Mouse (Mus musculus) MEL (cell line): Measurements from ENCODE around the gene 4931428F04Rik. TPM values are rescaled to one million over a fixed set of nuclear protein-coding genes. Genes with fewer than 3 reads are reported as not detected.

ENCODE experiments used
- DNase-seq: peaks from one replicate; pipeline ENCODE4 v3.0.0; 2011; ENCODE audit warnings: low read depth, low spot score
- H3K27ac ChIP-seq: 2 replicates; pipeline ENCODE4 v1.5.1; 2012; ENCODE audit warnings: low read depth, mild to moderate bottlenecking, control low read depth, low read length, moderate library complexity; ENCODE audit not compliant: control insufficient read depth
- H3K27me3 ChIP-seq, 2 experiments: fragments of 150-350 bp in 1 of 2; sonication (generic) in 1 of 2; 2 replicates each; pipeline ENCODE4 v1.6.1; 2012; ENCODE audit warnings: low read length in 2 of 2, mild to moderate bottlenecking in 2 of 2, improper control_type of control experiment in 1 of 2, moderate library complexity in 1 of 2; ENCODE audit not compliant: insufficient read depth in 2 of 2, control insufficient read depth in 1 of 2
- H3K36me3 ChIP-seq, 2 experiments: 2 replicates each; pipeline ENCODE4 v1.6.1; 2012 to 2014; ENCODE audit warnings: low read length in 2 of 2, improper control_type of control experiment in 1 of 2, inconsistent platforms in 1 of 2, mild to moderate bottlenecking in 1 of 2; ENCODE audit not compliant: insufficient read depth in 2 of 2, control insufficient read depth in 1 of 2
- H3K4me1 ChIP-seq, 2 experiments: fragments of 150-350 bp in 1 of 2; sonication (generic) in 1 of 2; 2 replicates each; pipeline ENCODE4 v1.6.1; 2012; ENCODE audit warnings: low read length in 2 of 2, improper control_type of control experiment in 1 of 2, mild to moderate bottlenecking in 1 of 2; ENCODE audit not compliant: insufficient read depth in 2 of 2, control insufficient read depth in 1 of 2
- H3K4me3 ChIP-seq, 2 experiments: fragments of 150-350 bp in 1 of 2; sonication (generic) in 1 of 2; 2 replicates each; pipeline ENCODE4 v1.5.1; 2012; ENCODE audit warnings: low read depth in 2 of 2, low read length in 2 of 2, mild to moderate bottlenecking in 2 of 2, moderate library complexity in 2 of 2, control low read depth in 1 of 2, improper control_type of control experiment in 1 of 2; ENCODE audit not compliant: control insufficient read depth in 1 of 2, insufficient read depth in 1 of 2
- H3K79me2 ChIP-seq: 2 replicates; pipeline ENCODE4 v1.6.1; 2012; ENCODE audit warnings: mild to moderate bottlenecking, low read length, moderate library complexity; ENCODE audit not compliant: control insufficient read depth, poor library complexity, insufficient read depth
- H3K9ac ChIP-seq: 2 replicates; pipeline ENCODE4 v1.6.1; 2012; ENCODE audit warnings: low read depth, mild to moderate bottlenecking, control low read depth, low read length, moderate library complexity; ENCODE audit not compliant: control insufficient read depth, poor library complexity, severe bottlenecking
- H3K9me3 ChIP-seq: fragments of 150-350 bp; sonication (generic); replicated peaks from 2 replicates; pipeline ENCODE4 v1.6.1; 2012; ENCODE audit warnings: mild to moderate bottlenecking, low read length, improper control_type of control experiment, moderate library complexity; ENCODE audit not compliant: insufficient read depth
- BHLHE40 ChIP-seq: IDR thresholded peaks from 2 replicates; pipeline ENCODE4 v1.6.1; 2012; ENCODE audit warnings: low read depth, mild to moderate bottlenecking, inconsistent platforms, low read length, improper control_type of control experiment, borderline replicate concordance
- CHD1 ChIP-seq: IDR thresholded peaks from 2 replicates; pipeline ENCODE4 v1.6.1; 2012; ENCODE audit warnings: low read depth, mild to moderate bottlenecking, inconsistent platforms, low read length, improper control_type of control experiment
- CTCF ChIP-seq, 3 experiments: IDR thresholded peaks in 2 of 3; conservative IDR thresholded peaks in 1 of 3; 2 replicates each; pipeline ENCODE4 v1.5.1; 2011 to 2012; ENCODE audit warnings: low read length in 3 of 3, low read depth in 2 of 3, mild to moderate bottlenecking in 2 of 3, improper control_type of control experiment in 1 of 3, inconsistent platforms in 1 of 3, mixed read lengths in 1 of 3, moderate library complexity in 1 of 3; ENCODE audit not compliant: control insufficient read depth in 1 of 3, insufficient read depth in 1 of 3, poor library complexity in 1 of 3, severe bottlenecking in 1 of 3
- EP300 ChIP-seq, 2 experiments: IDR thresholded peaks; 2 replicates each; pipeline ENCODE4 v1.6.1; 2011; ENCODE audit warnings: improper control_type of control experiment in 2 of 2, low read length in 2 of 2, low read depth in 1 of 2, mild to moderate bottlenecking in 1 of 2
- GABPA ChIP-seq: IDR thresholded peaks from 2 replicates; pipeline ENCODE4 v1.6.1; 2012; ENCODE audit warnings: low read depth, mild to moderate bottlenecking, inconsistent platforms, low read length, improper control_type of control experiment, moderate library complexity
- JUND ChIP-seq: IDR thresholded peaks from 2 replicates; pipeline ENCODE4 v1.6.1; 2011; ENCODE audit warnings: low read depth, mild to moderate bottlenecking, improper control_type of control experiment, low read length
- MAX ChIP-seq: IDR thresholded peaks from 2 replicates; pipeline ENCODE4 v1.6.1; 2011; ENCODE audit warnings: low read length, improper control_type of control experiment
- MAZ ChIP-seq: IDR thresholded peaks from 2 replicates; pipeline ENCODE4 v1.6.1; 2012; ENCODE audit warnings: low read depth, mild to moderate bottlenecking, inconsistent platforms, low read length, improper control_type of control experiment
- MEF2A ChIP-seq: IDR thresholded peaks from 2 replicates; pipeline ENCODE4 v1.6.1; 2014; ENCODE audit warnings: low read depth, mild to moderate bottlenecking, inconsistent platforms, low read length, improper control_type of control experiment; ENCODE audit not compliant: poor library complexity, insufficient replicate concordance, severe bottlenecking; ENCODE audit errors: extremely low read depth
- NELFE ChIP-seq: IDR thresholded peaks from 2 replicates; pipeline ENCODE4 v1.6.1; 2011; ENCODE audit warnings: low read depth, low read length, improper control_type of control experiment
- POLR2A ChIP-seq, 2 experiments: IDR thresholded peaks; 2 replicates each; pipeline ENCODE4 v1.6.1; 2011 to 2012; ENCODE audit warnings: low read length in 2 of 2, mild to moderate bottlenecking in 2 of 2, control low read depth in 1 of 2, improper control_type of control experiment in 1 of 2, low read depth in 1 of 2, moderate library complexity in 1 of 2; ENCODE audit not compliant: control insufficient read depth in 1 of 2, insufficient read depth in 1 of 2, poor library complexity in 1 of 2
- POLR2AphosphoS2 ChIP-seq: IDR thresholded peaks from 2 replicates; pipeline ENCODE4 v1.6.1; 2011; ENCODE audit warnings: low read length, improper control_type of control experiment
- POLR2AphosphoS5 ChIP-seq: IDR thresholded peaks from 2 replicates; pipeline ENCODE4 v1.6.1; 2012; ENCODE audit warnings: low read depth, borderline replicate concordance, mild to moderate bottlenecking, inconsistent platforms, low read length, moderate library complexity, mixed read lengths
- RAD21 ChIP-seq: IDR thresholded peaks from 2 replicates; pipeline ENCODE4 v1.6.1; 2011; ENCODE audit warnings: mild to moderate bottlenecking, low read depth, low read length, improper control_type of control experiment
- SMC3 ChIP-seq: IDR thresholded peaks from 2 replicates; pipeline ENCODE4 v1.6.1; 2011; ENCODE audit warnings: low read depth, low read length, improper control_type of control experiment
- TBP ChIP-seq: IDR thresholded peaks from 2 replicates; pipeline ENCODE4 v1.8.0; 2011; ENCODE audit warnings: low read depth, low read length, improper control_type of control experiment
- UBTF ChIP-seq: IDR thresholded peaks from 2 replicates; pipeline ENCODE4 v1.6.1; 2012; ENCODE audit warnings: low read depth, mild to moderate bottlenecking, inconsistent platforms, low read length, improper control_type of control experiment, moderate library complexity, borderline replicate concordance; ENCODE audit not compliant: insufficient read depth
- USF2 ChIP-seq, 2 experiments: IDR thresholded peaks; 2 replicates each; pipeline ENCODE4 v1.6.1; 2011 to 2012; ENCODE audit warnings: improper control_type of control experiment in 2 of 2, low read length in 2 of 2, borderline replicate concordance in 1 of 2, inconsistent platforms in 1 of 2, low read depth in 1 of 2, mild to moderate bottlenecking in 1 of 2; ENCODE audit not compliant: insufficient read depth in 1 of 2
- ZKSCAN1 ChIP-seq: IDR thresholded peaks from 2 replicates; pipeline ENCODE4 v1.6.1; 2012; ENCODE audit warnings: low read depth, mild to moderate bottlenecking, inconsistent platforms, low read length, improper control_type of control experiment, moderate library complexity
- ZMIZ1 ChIP-seq: IDR thresholded peaks from 2 replicates; pipeline ENCODE4 v1.6.1; 2012; ENCODE audit warnings: low read depth, mild to moderate bottlenecking, inconsistent platforms, low read length, improper control_type of control experiment, moderate library complexity
- ZNF384 ChIP-seq: IDR thresholded peaks from 2 replicates; pipeline ENCODE4 v1.6.1; 2012; ENCODE audit warnings: low read depth, mild to moderate bottlenecking, inconsistent platforms, low read length, improper control_type of control experiment
- polyA plus RNA-seq, 2 experiments: library from polyadenylated mRNA; stranded (reverse) in 1 of 2; unstranded in 1 of 2; fragments of >175 nt in 1 of 2; fragments of >200 nt in 1 of 2; gene quantifications; 2 replicates each; pipeline versions ENCODE4 v1.2.1 to v1.2.4; 2012; ENCODE audit warnings: low replicate concordance in 2 of 2, low read depth in 1 of 2; ENCODE audit not compliant: insufficient read length in 2 of 2, insufficient read depth in 1 of 2, missing spikeins in 1 of 2
- total RNA-seq: library from RNA; depleted of rRNA; stranded (reverse); fragments of 300-350 nt; gene quantifications from 2 replicates; pipeline ENCODE4 v1.2.3, GENCODE M21; 2012

Gene 4931428F04Rik
- total and polyA plus RNA-seq, 3 experiments, result 8.2 to 13.0 TPM; not detected in 1

- Histone ChIP-seq H3K36me3 (peaks cover 0 to 7% of the 10 kb centered on the region in 2 experiments; a peak in 2 of 4 replicates), H3K9ac (no peak overlapping the region), H3K4me1 (peaks cover 8 to 16% of the 10 kb centered on the region in 2 experiments), H3K27ac (no peak overlapping the region), H3K9me3 (no peaks in the 10 kb centered on the region), H3K79me2 (no peaks in the 10 kb centered on the region), H3K4me3 (no peak overlapping the region), H3K27me3 (no peaks in the 10 kb centered on the region)
- DNase-seq, result no peak
- no peak for TF ChIP-seq MAZ
- TF ChIP-seq CHD1, result no peak
- TF ChIP-seq RAD21, result no peak
- no peak for TF ChIP-seq BHLHE40
- TF ChIP-seq TBP, result no peak
- TF ChIP-seq MEF2A, result no peak
- no peak for TF ChIP-seq ZMIZ1
- no peak for TF ChIP-seq NELFE
- no peak for TF ChIP-seq ZKSCAN1
- TF ChIP-seq EP300 (IDR thresholded peaks at IDR 0.05; ENCODE audit: low read depth in 1 of 2, low read length in 2 of 2), result no peak
- no peak for TF ChIP-seq POLR2AphosphoS2
- no peak for TF ChIP-seq GABPA
- no peak for TF ChIP-seq SMC3
- TF ChIP-seq ZNF384, result no peak
- TF ChIP-seq POLR2A (IDR thresholded peaks at IDR 0.05; ENCODE audit: control insufficient read depth in 1 of 2, insufficient read depth in 1 of 2, low read depth in 1 of 2, low read length in 2 of 2, poor library complexity in 1 of 2), result no peak
- TF ChIP-seq UBTF, result no peak
- no peak for TF ChIP-seq POLR2AphosphoS5
- TF ChIP-seq JUND, result no peak
- no peak for TF ChIP-seq USF2 (IDR thresholded peaks at IDR 0.05; ENCODE audit: borderline replicate concordance in 1 of 2, insufficient read depth in 1 of 2, low read depth in 1 of 2, low read length in 2 of 2)
These were observed 14.3 kb downstream of the 4931428F04Rik start for GRCm38 (mm10) chr8:105275387-105275786.

DNA sequence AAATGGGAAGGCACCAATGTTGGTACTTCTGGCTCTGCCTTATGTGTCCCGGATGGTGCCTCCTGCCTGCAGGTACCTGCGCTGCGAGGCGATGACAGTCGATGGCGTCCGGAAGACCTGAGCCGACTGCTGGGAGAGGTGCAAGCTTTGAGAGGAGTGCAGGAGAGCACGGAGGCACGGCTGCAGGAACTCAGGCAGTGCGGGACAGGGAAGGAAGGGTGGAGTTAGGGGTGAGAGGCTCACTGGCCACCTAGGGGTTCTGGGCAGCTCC, 18.8 kb downstream of the 4931428F04Rik start:
- Histone ChIP-seq H3K9me3 (no peaks in the 10 kb centered on the region), H3K79me2 (no peaks in the 10 kb centered on the region; the same call in 1 of the 2 replicates), H3K27me3 (no peaks in the 10 kb centered on the region), H3K4me1 (peaks cover 7 to 12% of the 10 kb centered on the region in 2 experiments), H3K27ac (no peak overlapping the region), H3K36me3 (peaks cover 0 to 10% of the 10 kb centered on the region in 2 experiments; a peak in 2 of 4 replicates), H3K4me3 (no peak overlapping the region), H3K9ac (no peak overlapping the region)
- TF ChIP-seq MEF2A, result no peak
- TF ChIP-seq ZMIZ1, result no peak
- TF ChIP-seq CTCF (IDR thresholded peaks at IDR 0.05 in 2 of 3, conservative IDR thresholded peaks at IDR 0.05 in 1 of 3; ENCODE audit: control insufficient read depth in 1 of 3, insufficient read depth in 1 of 3, low read depth in 2 of 3, low read length in 3 of 3, poor library complexity in 1 of 3, severe bottlenecking in 1 of 3), result no peak
- TF ChIP-seq SMC3, result no peak
- TF ChIP-seq POLR2AphosphoS2, result no peak
- no peak for TF ChIP-seq MAX
- DNase-seq, result no peak
